Mouse (Mus musculus): ENCODE data around the gene Iffo2.

Iffo2 gene

GRCm38 (mm10) chr4:139627361-139627760, 97.0 kb downstream of the Iffo2 start:
- POLR2A ChIA-PET: interaction anchor here (0.6 to 5.3 kb wide), 10 partner anchors 9 to 318 kb away, joined by 3 to 29 read pairs (median 4); partner anchors contain the start of genes Gm21969 (in 1 of the 4) and Pqlc2 (in 1 of the 4)

GRCm38 (mm10) chr4:139630171-139630570, 99.8 kb downstream of the Iffo2 start:
- ChIA-PET CTCF (interaction anchor here (0.5 to 7.7 kb wide), 27 partner anchors 8 to 1048 kb away, joined by 3 to 42 read pairs (median 5); partner anchors contain the start of gene Gm21969 (in 4 of the 4)), POLR2A (interaction anchor here in 3 of 4 experiments (0.6 to 5.3 kb wide), 11 partner anchors 8 to 140 kb away, joined by 3 to 29 read pairs (median 9); partner anchors contain the start of gene Aldh4a1 (in 1 of the 3))

More at GRCm38 (mm10) chr4:139627361-139627760, 97.0 kb downstream of the Iffo2 start:
- CTCF ChIA-PET: interaction anchor here (0.5 to 4.8 kb wide), 11 partner anchors 9 to 91 kb away, joined by 3 to 39 read pairs (median 4); partner anchors contain the start of gene Gm21969 (in 2 of the 4)

- ChIA-PET CTCF (interaction anchor here (0.9 to 7.7 kb wide), 15 partner anchors 11 to 228 kb away, joined by 3 to 42 read pairs (median 6); partner anchors contain the start of gene Gm21969 (in 4 of the 4)), POLR2A (interaction anchor here in 2 of 4 experiments (1.1 to 5.3 kb wide), 10 partner anchors 7 to 141 kb away, joined by 3 to 29 read pairs (median 10); partner anchors contain the start of gene Aldh4a1 (in 1 of the 2))
Observed at GRCm38 (mm10) chr4:139631141-139631540, 100.8 kb downstream of the Iffo2 start.

DNA sequence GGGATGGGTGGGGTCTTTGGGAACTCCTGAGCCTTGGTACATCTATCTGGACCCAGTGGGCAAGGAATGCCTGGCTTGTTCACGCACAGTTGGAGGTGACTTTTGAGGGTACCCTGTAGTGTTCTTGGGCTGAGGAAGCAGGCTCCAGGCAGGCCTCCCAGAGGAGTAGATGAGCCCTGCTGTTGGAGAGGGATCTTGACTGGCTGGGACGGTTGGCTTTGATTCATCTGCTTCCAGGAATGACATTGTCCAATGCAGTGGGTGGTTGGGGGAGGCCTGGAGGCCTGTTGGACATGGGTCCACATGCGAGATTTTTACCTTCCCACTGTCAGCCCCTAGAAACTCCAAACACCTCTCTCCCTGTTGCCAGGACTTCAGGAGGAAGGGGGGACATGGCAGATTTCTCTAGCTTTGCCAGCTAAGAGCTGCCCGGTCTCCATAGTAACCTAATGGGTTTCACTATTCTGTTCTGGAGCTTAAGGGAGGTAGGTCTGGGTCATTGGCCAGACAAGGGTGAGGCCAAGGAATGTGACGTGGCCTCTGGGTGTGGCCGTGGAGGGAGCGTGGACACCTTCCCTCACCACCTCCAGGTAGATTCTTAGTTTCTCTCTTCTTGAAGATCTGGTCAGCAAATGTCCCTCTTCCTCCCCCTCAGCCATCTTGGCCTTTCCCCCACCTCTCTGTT, 101.4 kb downstream of the Iffo2 start:
- ChIA-PET CTCF (interaction anchor here in 3 of 4 experiments (1.0 to 7.7 kb wide), 11 partner anchors 10 to 301 kb away, joined by 3 to 42 read pairs (median 10); partner anchors contain the start of gene Gm21969 (in 2 of the 3)), POLR2A (interaction anchor here in 3 of 4 experiments (0.7 to 5.3 kb wide), 10 partner anchors 7 to 416 kb away, joined by 3 to 29 read pairs (median 8); partner anchors contain the start of gene Aldh4a1 (in 2 of the 3))

DNA sequence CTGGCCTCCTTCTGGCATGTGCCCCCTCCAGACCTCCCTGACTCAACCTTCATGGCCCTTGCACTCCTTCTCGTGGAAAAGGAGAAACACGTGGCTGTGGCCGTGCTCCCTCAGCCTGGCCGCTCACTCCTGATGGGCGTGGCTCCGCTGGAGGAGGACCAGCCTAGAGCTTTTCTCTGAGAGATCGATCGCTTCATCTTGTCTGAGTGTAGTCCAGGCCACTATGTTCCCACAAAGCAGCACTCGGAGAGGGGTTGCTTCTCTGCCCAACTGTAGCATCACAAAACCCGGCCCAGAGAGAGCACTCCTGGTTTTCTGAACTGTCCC, 101.9 kb downstream of the Iffo2 start:
- POLR2A ChIA-PET: interaction anchor here in 3 of 4 experiments (0.6 to 5.3 kb wide), 10 partner anchors 8 to 1915 kb away, joined by 3 to 29 read pairs (median 4); partner anchors contain the start of gene Aldh4a1 (in 2 of the 3)

GRCm38 (mm10) chr4:139636373-139636772, 106.0 kb downstream of the Iffo2 start:
- ChIA-PET CTCF (interaction anchor here (0.7 to 7.7 kb wide), 66 partner anchors 8 to 521 kb away, joined by 3 to 42 read pairs (median 4); partner anchors contain the start of genes Aldh4a1 (in 4 of the 4) and Gm21969 (in 4 of the 4)), POLR2A (interaction anchor here (0.6 to 5.2 kb wide), 16 partner anchors 9 to 444 kb away, joined by 3 to 35 read pairs (median 4); partner anchors contain the start of genes Aldh4a1 (in 2 of the 4), Capzb (in 1 of the 4) and Gm21969 (in 1 of the 4))

More for the DNA sequence above, 101.9 kb downstream of the Iffo2 start:
- CTCF ChIA-PET: interaction anchor here in 2 of 4 experiments (1.1 to 7.7 kb wide), 7 partner anchors 9 to 302 kb away, joined by 3 to 42 read pairs (median 10); no protein-coding TSS in a partner anchor

- POLR2A ChIA-PET: interaction anchor here in 2 of 4 experiments (0.6 to 5.2 kb wide), 14 partner anchors 8 to 725 kb away, joined by 3 to 35 read pairs (median 4); partner anchors contain the start of genes Aldh4a1 (in 2 of the 2), Gm21969 (in 1 of the 2) and Otud3 (in 1 of the 2)
- CTCF ChIA-PET: interaction anchor here (0.6 to 5.7 kb wide), 15 partner anchors 9 to 221 kb away, joined by 3 to 39 read pairs (median 7); partner anchors contain the start of genes Aldh4a1 (in 1 of the 4) and Gm21969 (in 1 of the 4)
Observed at GRCm38 (mm10) chr4:139637847-139638246, 107.5 kb downstream of the Iffo2 start.

GRCm38 (mm10) chr4:139638356-139638755, 108.0 kb downstream of the Iffo2 start:
- CTCF ChIA-PET: interaction anchor here (1.0 to 5.7 kb wide), 13 partner anchors 8 to 220 kb away, joined by 3 to 39 read pairs (median 5); partner anchors contain the start of genes Gm21969 (in 2 of the 4) and Aldh4a1 (in 1 of the 4)
- POLR2A ChIA-PET: interaction anchor here in 3 of 4 experiments (0.6 to 5.2 kb wide), 14 partner anchors 8 to 181 kb away, joined by 3 to 35 read pairs (median 4); partner anchors contain the start of genes Aldh4a1 (in 1 of the 3) and Gm21969 (in 1 of the 3)

DNA sequence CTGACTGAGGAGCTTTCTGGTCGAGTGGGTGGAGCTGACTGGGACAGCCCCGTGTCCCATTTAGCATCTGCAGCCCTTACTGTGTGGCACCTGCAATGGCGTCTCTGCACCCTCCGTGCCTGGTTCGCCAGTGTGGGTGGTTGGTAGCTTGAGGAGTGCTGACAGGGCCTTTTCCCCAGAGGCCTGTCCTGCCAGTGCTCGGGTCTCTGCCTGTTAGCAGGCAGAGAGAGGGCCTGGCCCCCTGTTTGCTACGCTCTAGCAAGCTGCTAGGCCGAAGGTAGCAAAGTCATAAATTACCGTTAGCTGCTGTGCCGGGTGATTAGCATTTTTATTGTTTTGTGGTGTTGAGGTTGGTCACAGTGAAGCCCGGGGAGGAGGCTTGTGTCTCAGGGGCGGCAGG, 109.5 kb downstream of the Iffo2 start:
- CTCF ChIA-PET: interaction anchor here in 3 of 4 experiments (0.7 to 5.7 kb wide), 15 partner anchors 10 to 419 kb away, joined by 3 to 39 read pairs (median 4); partner anchors contain the start of genes Gm21969 (in 2 of the 3) and Aldh4a1 (in 1 of the 3)

GRCm38 (mm10) chr4:139640333-139640732, 110.0 kb downstream of the Iffo2 start:
- POLR2A ChIA-PET: interaction anchor here in 3 of 4 experiments (0.6 to 5.2 kb wide), 15 partner anchors 8 to 330 kb away, joined by 3 to 35 read pairs (median 4); partner anchors contain the start of genes Aldh4a1 (in 2 of the 3), Akr7a5 (in 1 of the 3) and Pqlc2 (in 1 of the 3)

More for the DNA sequence above, 109.5 kb downstream of the Iffo2 start:
- POLR2A ChIA-PET: interaction anchor here in 3 of 4 experiments (0.5 to 5.2 kb wide), 17 partner anchors 9 to 695 kb away, joined by 3 to 35 read pairs (median 4); partner anchors contain the start of genes Aldh4a1 (in 2 of the 3), Akr7a5 (in 1 of the 3) and Pqlc2 (in 1 of the 3)

DNA sequence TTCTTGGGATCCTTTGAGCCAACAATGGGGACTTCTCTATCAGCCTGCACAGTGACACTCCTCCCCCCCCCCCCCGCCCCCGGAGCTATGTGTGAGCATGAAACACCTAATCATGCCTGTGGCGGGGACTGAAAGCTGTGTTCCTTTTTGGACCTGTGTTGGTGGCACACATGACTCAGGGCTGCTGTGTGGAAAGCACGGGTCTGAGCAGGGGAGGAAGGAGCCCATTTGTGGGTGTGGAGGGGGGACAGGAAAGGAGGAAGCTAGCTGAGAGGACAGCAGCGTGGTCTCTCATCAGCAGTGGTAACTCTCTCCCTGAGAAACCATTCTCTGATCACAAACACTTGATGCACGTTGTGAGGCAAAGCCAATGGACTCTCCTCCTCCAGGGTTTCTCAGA, 110.4 kb downstream of the Iffo2 start:
- CTCF ChIA-PET: interaction anchor here in 3 of 4 experiments (0.5 to 5.7 kb wide), 12 partner anchors 11 to 425 kb away, joined by 3 to 39 read pairs (median 4); partner anchors contain the start of gene Gm21969 (in 2 of the 3)
- POLR2A ChIA-PET: interaction anchor here in 3 of 4 experiments (0.6 to 5.2 kb wide), 11 partner anchors 8 to 331 kb away, joined by 3 to 35 read pairs (median 4); partner anchors contain the start of genes Akr7a5 (in 1 of the 3), Aldh4a1 (in 1 of the 3) and Pqlc2 (in 1 of the 3)

More at GRCm38 (mm10) chr4:139640333-139640732, 110.0 kb downstream of the Iffo2 start:
- CTCF ChIA-PET: interaction anchor here (0.5 to 5.7 kb wide), 13 partner anchors 12 to 419 kb away, joined by 3 to 39 read pairs (median 5); partner anchors contain the start of genes Gm21969 (in 2 of the 4) and Aldh4a1 (in 1 of the 4)

- CTCF ChIA-PET: interaction anchor here in 3 of 4 experiments (0.6 to 2.8 kb wide), 14 partner anchors 9 to 450 kb away, joined by 3 to 17 read pairs (median 4); partner anchors contain the start of genes Gm21969 (in 3 of the 3) and Aldh4a1 (in 1 of the 3)
- POLR2A ChIA-PET: interaction anchor here in 2 of 4 experiments (0.6 to 1.9 kb wide), 5 partner anchors 11 to 153 kb away, joined by 4 to 10 read pairs (median 4); no protein-coding TSS in a partner anchor
Observed at GRCm38 (mm10) chr4:139641829-139642425, 111.6 kb downstream of the Iffo2 start.

- POLR2A ChIA-PET: interaction anchor here in 2 of 4 experiments (0.6 to 1.8 kb wide), 7 partner anchors 11 to 1107 kb away, joined by 3 to 7 read pairs (median 3); partner anchors contain the start of gene Aldh4a1 (in 2 of the 2)
Observed at GRCm38 (mm10) chr4:139643972-139644371, 113.6 kb downstream of the Iffo2 start.

GRCm38 (mm10) chr4:139646916-139647315, 116.6 kb downstream of the Iffo2 start:
- ChIA-PET CTCF (interaction anchor here (0.6 to 2.8 kb wide), 46 partner anchors 8 to 1340 kb away, joined by 3 to 17 read pairs (median 4); partner anchors contain the start of genes Aldh4a1 (in 2 of the 4), Atp13a2 (in 1 of the 4) and Gm21969 (in 1 of the 4)), POLR2A (interaction anchor here in 3 of 4 experiments (0.5 to 1.3 kb wide), 7 partner anchors 9 to 336 kb away, joined by 3 to 6 read pairs (median 3); partner anchors contain the start of gene Aldh4a1 (in 1 of the 3))

More at GRCm38 (mm10) chr4:139643972-139644371, 113.6 kb downstream of the Iffo2 start:
- CTCF ChIA-PET: interaction anchor here (0.5 to 2.8 kb wide), 78 partner anchors 9 to 1774 kb away, joined by 3 to 42 read pairs (median 4); partner anchors contain the start of genes Aldh4a1 (in 3 of the 4), Gm21969 (in 3 of the 4) and Tas1r2 (in 2 of the 4)

GRCm38 (mm10) chr4:139650086-139650743, 119.9 kb downstream of the Iffo2 start:
- POLR2A ChIA-PET: interaction anchor here in 2 of 4 experiments (0.6 to 1.1 kb wide), 2 partner anchors 9 to 912 kb away, joined by 3 read pairs; no protein-coding TSS in a partner anchor
- CTCF ChIA-PET: interaction anchor here in 3 of 4 experiments (0.5 to 1.1 kb wide), 4 partner anchors 76 to 208 kb away, joined by 3 to 5 read pairs (median 3); no protein-coding TSS in a partner anchor
